In the genomic region with DNA sequence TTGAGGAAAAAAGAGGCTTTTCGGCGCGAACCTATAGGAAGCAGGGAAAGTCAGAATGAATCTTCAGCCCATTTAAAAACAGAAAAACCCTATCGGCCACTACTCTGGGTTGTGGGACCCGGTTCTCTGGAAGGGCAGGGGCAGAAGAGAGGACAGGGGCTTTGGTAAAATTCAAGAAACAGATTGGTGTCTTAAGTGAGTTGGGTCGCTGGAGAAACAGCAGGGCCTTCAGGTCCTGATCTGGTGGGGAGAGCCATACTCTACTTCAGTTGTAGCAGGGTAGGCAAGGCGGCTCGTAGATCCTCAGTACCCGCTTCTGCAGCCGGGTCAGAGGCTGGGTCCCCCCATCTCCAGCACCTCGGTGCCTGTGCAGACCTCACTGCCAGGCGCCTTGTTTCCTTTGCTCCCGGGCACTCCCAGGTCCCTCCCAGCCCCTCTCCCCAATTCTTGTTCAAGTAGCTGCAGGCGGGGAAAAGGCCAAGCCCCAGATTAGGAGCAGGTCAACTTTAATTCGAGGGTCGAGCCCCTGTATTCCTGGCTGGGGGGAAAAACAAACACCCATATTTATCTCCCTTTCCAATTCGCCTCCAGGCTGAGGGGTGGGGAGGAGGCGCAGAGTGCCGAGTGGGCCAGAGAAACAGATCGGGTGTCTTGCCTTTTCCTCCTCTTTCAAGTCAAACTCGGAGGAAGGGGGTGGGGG, we compare ENCODE assay signal across 8 mouse cellular contexts. TPM values are rescaled to one million over a fixed set of nuclear protein-coding genes. Genes with fewer than 3 reads are reported as not detected.
DNase-seq lines count a peak whose midpoint lies in the region; ATAC-seq and TF ChIP-seq lines count a peak whose summit lies in the region.

No protein-coding gene starts in this region.

- 10% methylated on average over 21 of the region's 21 CpGs for WGBS in lung, embryonic 14.5 days
- 8% methylated on average over 21 of the region's 21 CpGs for WGBS in heart, embryonic 14.5 days
- WGBS in liver, embryonic 14.5 days (ENCODE audit: insufficient replicate concordance): 12% methylated on average over 21 of the region's 21 CpGs
- 32% methylated on average over 21 of the region's 21 CpGs for WGBS in stomach, postnatal 0 days

- peak overlapping the region; percentile 87 for H3K9ac ChIP-seq in lung, embryonic 14.5 days
- peak overlapping the region; percentile 100 for H3K9ac ChIP-seq in heart, embryonic 14.5 days (ENCODE audit: low read length)
- H3K9ac ChIP-seq in liver, embryonic 14.5 days (replicated peaks): no peak overlapping the region
- H3K9ac ChIP-seq in stomach, postnatal 0 days (ENCODE audit: low read length): peak overlapping the region; percentile 91

- H3K9me3 ChIP-seq in lung, embryonic 14.5 days (ENCODE audit: low read depth, low read length): no peaks in the 10 kb centered on the region
- no peaks in the 10 kb centered on the region for H3K9me3 ChIP-seq in heart, embryonic 14.5 days (ENCODE audit: control insufficient read depth, low read length)
- no peaks in the 10 kb centered on the region for H3K9me3 ChIP-seq in liver, embryonic 14.5 days (ENCODE audit: control insufficient read depth, low read length)
- H3K9me3 ChIP-seq in stomach, postnatal 0 days (ENCODE audit: control insufficient read depth, low read length): no peaks in the 10 kb centered on the region

- peak overlapping the region; percentile 70 for H3K4me3 ChIP-seq in lung, embryonic 14.5 days (ENCODE audit: low read depth, low read length)
- peak overlapping the region; percentile 63 to 73 for H3K4me3 ChIP-seq in heart, embryonic 14.5 days (ENCODE audit: control insufficient read depth in 1 of 2, insufficient read depth in 1 of 2, low read depth in 1 of 2, low read length in 2 of 2)
- no peak overlapping the region for H3K4me3 ChIP-seq in liver, embryonic 14.5 days (ENCODE audit: insufficient read depth in 1 of 2, low read depth in 2 of 2, low read length in 2 of 2)
- peak overlapping the region; percentile 70 for H3K4me3 ChIP-seq in stomach, postnatal 0 days (ENCODE audit: low read depth, low read length)

- peak overlapping the region; percentile 83 for H3K4me2 ChIP-seq in lung, embryonic 14.5 days
- H3K4me2 ChIP-seq in heart, embryonic 14.5 days (ENCODE audit: low read length): peak overlapping the region; percentile 93
- H3K4me2 ChIP-seq in liver, embryonic 14.5 days (ENCODE audit: low read depth): peak overlapping the region; percentile 58
- H3K4me2 ChIP-seq in stomach, postnatal 0 days (replicated peaks; ENCODE audit: low read depth): peak overlapping the region; percentile 80

- H3K36me3 ChIP-seq in lung, embryonic 14.5 days (ENCODE audit: insufficient read depth): peaks cover 26% of the 10 kb centered on the region
- H3K36me3 ChIP-seq in heart, embryonic 14.5 days (ENCODE audit: control insufficient read depth, insufficient read depth, low read length): peaks cover 40% of the 10 kb centered on the region
- H3K36me3 ChIP-seq in liver, embryonic 14.5 days (replicated peaks; ENCODE audit: control insufficient read depth, insufficient read depth, low read depth): no peaks in the 10 kb centered on the region
- H3K36me3 ChIP-seq in stomach, postnatal 0 days (ENCODE audit: control insufficient read depth, insufficient read depth, low read length): no peaks in the 10 kb centered on the region

- H3K27ac ChIP-seq in lung, embryonic 14.5 days (ENCODE audit: low read depth): peak overlapping the region; percentile 96; the same call in 1 of the 2 replicates
- peak overlapping the region; percentile 57 to 97 for H3K27ac ChIP-seq in heart, embryonic 14.5 days (replicated peaks in 1 of 2; ENCODE audit: control insufficient read depth in 1 of 2, insufficient read depth in 1 of 2, low read depth in 2 of 2, low read length in 2 of 2)
- H3K27ac ChIP-seq in liver, embryonic 14.5 days: no peak overlapping the region
- peak overlapping the region; percentile 95 for H3K27ac ChIP-seq in stomach, postnatal 0 days (replicated peaks)

- no peak for TF ChIP-seq CTCF in lung, embryonic 14.5 days (IDR thresholded peaks at IDR 0.05; ENCODE audit: low read depth)
- no peak for TF ChIP-seq CTCF in liver, embryonic 14.5 days (IDR thresholded peaks at IDR 0.05; ENCODE audit: low read depth)
- no peak for TF ChIP-seq CTCF in stomach, postnatal 0 days (IDR thresholded peaks at IDR 0.05; ENCODE audit: low read depth)

- H3K4me1 ChIP-seq in lung, embryonic 14.5 days (ENCODE audit: insufficient read depth): peaks cover 7% of the 10 kb centered on the region; the same call in 1 of the 2 replicates
- H3K4me1 ChIP-seq in heart, embryonic 14.5 days (ENCODE audit: control insufficient read depth in 2 of 2, insufficient read depth in 2 of 2, low read length in 2 of 2): peaks cover 14 to 39% of the 10 kb centered on the region in 2 experiments
- no peaks in the 10 kb centered on the region for H3K4me1 ChIP-seq in liver, embryonic 14.5 days (replicated peaks; ENCODE audit: control insufficient read depth in 2 of 2, insufficient read depth in 2 of 2, low read length in 1 of 2)
- H3K4me1 ChIP-seq in stomach, postnatal 0 days (replicated peaks; ENCODE audit: control insufficient read depth, insufficient read depth): no peaks in the 10 kb centered on the region

- TF ChIP-seq EP300 in liver, embryonic 14.5 days (IDR thresholded peaks at IDR 0.05; ENCODE audit: low read depth): no peak
- no peak for TF ChIP-seq EP300 in stomach, postnatal 0 days (optimal IDR thresholded peaks at IDR 0.05)

- DNase-seq in lung, embryonic 14.5 days: peak; percentile 34
- no peak for DNase-seq in lung, postnatal 25 days (ENCODE audit: low spot score)
- no peak for DNase-seq in liver, embryonic 14.5 days (ENCODE audit: low read depth in 3 of 3, low spot score in 3 of 3)
- DNase-seq in stomach, postnatal 0 days (ENCODE audit: low spot score): no peak
- no peak for DNase-seq in gastrocnemius, postnatal 25 days
- DNase-seq in testis, postnatal 14 days (ENCODE audit: low spot score): no peak

- H3K27me3 ChIP-seq in lung, embryonic 14.5 days (ENCODE audit: insufficient read depth, low read length): no peaks in the 10 kb centered on the region
- H3K27me3 ChIP-seq in heart, embryonic 14.5 days (ENCODE audit: control insufficient read depth, insufficient read depth, low read length): no peaks in the 10 kb centered on the region
- peaks cover 62% of the 10 kb centered on the region for H3K27me3 ChIP-seq in liver, embryonic 14.5 days (ENCODE audit: control insufficient read depth, insufficient read depth, low read length)
- H3K27me3 ChIP-seq in stomach, postnatal 0 days (ENCODE audit: control insufficient read depth, insufficient read depth, low read length): no peaks in the 10 kb centered on the region

- no peak for ATAC-seq in lung, embryonic 14.5 days (ENCODE audit: insufficient read depth)
- no peak for ATAC-seq in heart, embryonic 14.5 days (ENCODE audit: insufficient number of reproducible peaks, insufficient read depth, low FRiP score, low read depth)
- no peak for ATAC-seq in liver, embryonic 14.5 days (ENCODE audit: insufficient read depth)
- ATAC-seq in stomach, postnatal 0 days (ENCODE audit: low FRiP score, low TSS enrichment): no peak
- no peak for ATAC-seq in cerebellum, adult (ENCODE audit: insufficient number of reproducible peaks, low FRiP score, low TSS enrichment)

RNA-seq across cellular contexts. Expression of gene Meis2, which starts 4.8 kb away (rescaled TPM):
- 31.4 and 33.1 TPM in 2 replicates for polyA plus RNA-seq in lung, embryonic 14.5 days (2014; fragmentation: Nextera tagmentation; extraction: Ambion mirVana)
- polyA plus RNA-seq in heart, embryonic 14.5 days (2014; fragmentation: Nextera tagmentation; extraction: Ambion mirVana): 30.8 and 30.9 TPM in 2 replicates
- 1.5 and 1.8 TPM in 2 replicates for polyA plus RNA-seq in liver, embryonic 14.5 days (2012; rRNA removed)
- 0.69 and 1.0 TPM in 2 replicates for polyA plus RNA-seq in liver, embryonic 14.5 days (2014; fragmentation: Nextera tagmentation; extraction: Ambion mirVana)
- polyA plus RNA-seq in stomach, postnatal 0 days (2015; fragmentation: Nextera tagmentation; extraction: Ambion mirVana): 17.7 and 20.2 TPM in 2 replicates
- total RNA-seq in gastrocnemius, postnatal 25 days (2021): 1 to 10 TPM; 1.5 to 2.0 TPM

Comparison
In these comparisons a context has a peak if more than half of its experiments do, and no peak if none do; other contexts are left out.
1. H3K4me3 ChIP-seq: peak in lung, embryonic 14.5 days (single experiment), heart, embryonic 14.5 days (2 of 2) and stomach, postnatal 0 days (single experiment); none in liver, embryonic 14.5 days (0 of 2).
2. Peak in every context shown above with its lines, with median percentiles within 50 percentile points of each other: H3K4me2 ChIP-seq.